Mouse (Mus musculus): ENCODE measurements around the gene Serpina16. TPM values are rescaled to one million over a fixed set of nuclear protein-coding genes. Genes with fewer than 3 reads are reported as not detected.
"Not testable (repeated sequence)": the region's sequence is repeated elsewhere in the genome, so short reads cannot be mapped to it uniquely, and the experiment has no call there.

Gene Serpina16
- polyA plus RNA-seq, 1 experiment from 2014 or later = not detected

DNA sequence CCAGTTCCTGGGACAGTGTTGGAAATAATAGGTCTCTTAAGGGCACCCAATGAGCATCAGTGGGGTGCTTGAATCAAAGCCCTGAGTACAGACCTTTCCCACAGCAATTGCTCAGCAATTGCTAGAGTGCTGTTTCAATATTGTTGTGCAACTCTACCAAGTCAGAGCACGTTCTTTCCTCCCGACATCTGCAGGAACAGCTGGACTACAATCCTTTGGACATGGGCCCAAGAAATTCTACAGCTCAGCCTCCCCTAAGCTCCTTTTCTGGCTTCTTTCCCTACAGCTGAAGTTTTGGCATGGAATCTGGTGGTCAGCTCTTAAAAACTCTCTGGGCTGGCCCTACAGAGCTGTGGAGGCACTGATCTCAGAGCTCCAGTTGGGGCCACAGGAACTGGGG is 2.8 kb downstream of the Serpina16 start:
- Histone ChIP-seq H3K9me3 (ENCODE audit: low read depth, low read length) (no peaks in the 10 kb centered on the region), H3K4me2 (no peak overlapping the region), H3K27ac (ENCODE audit: low read depth) (no peak overlapping the region), H3K4me3 (ENCODE audit: low read depth, low read length) (no peak overlapping the region), H3K36me3 (ENCODE audit: insufficient read depth) (no peaks in the 10 kb centered on the region), H3K9ac (no peak overlapping the region), H3K4me1 (ENCODE audit: insufficient read depth) (peaks cover 5% of the 10 kb centered on the region; the same call in 1 of the 2 replicates), H3K27me3 (ENCODE audit: insufficient read depth, low read length) (no peaks in the 10 kb centered on the region)
- TF ChIP-seq CTCF (IDR thresholded peaks at IDR 0.05; ENCODE audit: low read depth) = no peak
- DNase-seq = peak; percentile 83
- 63% methylated on average over 2 of the region's 2 CpGs for WGBS
- ATAC-seq (ENCODE audit: insufficient read depth) = peak; percentile 40; the same call in 1 of the 2 replicates

- Histone ChIP-seq H3K9ac (no peak overlapping the region), H3K27ac (ENCODE audit: low read depth) (peak overlapping the region; percentile 48), H3K4me2 (no peak overlapping the region), H3K27me3 (ENCODE audit: insufficient read depth, low read length) (no peaks in the 10 kb centered on the region), H3K4me3 (ENCODE audit: low read depth, low read length) (no peak overlapping the region), H3K9me3 (ENCODE audit: low read depth, low read length) (no peaks in the 10 kb centered on the region), H3K36me3 (ENCODE audit: insufficient read depth) (no peaks in the 10 kb centered on the region), H3K4me1 (ENCODE audit: insufficient read depth) (peaks cover 5% of the 10 kb centered on the region; the same call in 1 of the 2 replicates)
- TF ChIP-seq CTCF (IDR thresholded peaks at IDR 0.05; ENCODE audit: low read depth) = no peak
- WGBS = 53% methylated on average over 3 of the region's 3 CpGs
- ATAC-seq (ENCODE audit: insufficient read depth) (peak; percentile 66; the same call in 1 of the 2 replicates), DNase-seq (peak; percentile 26)
Observed at GRCm38 (mm10) chr12:103671483-103671882, 4.5 kb downstream of the Serpina16 start.

- Histone ChIP-seq H3K27me3 (ENCODE audit: insufficient read depth, low read length) (no peaks in the 10 kb centered on the region), H3K4me3 (ENCODE audit: low read depth, low read length) (no peak overlapping the region), H3K9me3 (ENCODE audit: low read depth, low read length) (no peaks in the 10 kb centered on the region), H3K4me2 (no peak overlapping the region), H3K4me1 (ENCODE audit: insufficient read depth) (peaks cover 5% of the 10 kb centered on the region; the same call in 1 of the 2 replicates), H3K9ac (no peak overlapping the region), H3K27ac (ENCODE audit: low read depth) (peak overlapping the region; percentile 48; the same call in 1 of the 2 replicates), H3K36me3 (ENCODE audit: insufficient read depth) (no peaks in the 10 kb centered on the region)
- DNase-seq (peak; percentile 58), ATAC-seq (ENCODE audit: insufficient read depth) (peak; percentile 88)
- no peak for TF ChIP-seq CTCF (IDR thresholded peaks at IDR 0.05; ENCODE audit: low read depth)
- WGBS = 34% methylated on average over 2 of the region's 2 CpGs
Observed at GRCm38 (mm10) chr12:103670964-103671363, 5.0 kb downstream of the Serpina16 start.

- Histone ChIP-seq H3K27me3 (ENCODE audit: insufficient read depth, low read length) (no peaks in the 10 kb centered on the region), H3K36me3 (ENCODE audit: insufficient read depth) (no peaks in the 10 kb centered on the region), H3K4me2 (no peak overlapping the region), H3K9ac (no peak overlapping the region), H3K4me1 (ENCODE audit: insufficient read depth) (peaks cover 5% of the 10 kb centered on the region; the same call in 1 of the 2 replicates), H3K27ac (ENCODE audit: low read depth) (peak overlapping the region; percentile 88), H3K9me3 (ENCODE audit: low read depth, low read length) (no peaks in the 10 kb centered on the region), H3K4me3 (ENCODE audit: low read depth, low read length) (no peak overlapping the region)
- ATAC-seq (ENCODE audit: insufficient read depth) (no peak), DNase-seq (no peak)
- 64% methylated on average over 5 of the region's 5 CpGs for WGBS
- TF ChIP-seq CTCF (IDR thresholded peaks at IDR 0.05; ENCODE audit: low read depth) = no peak
Observed at GRCm38 (mm10) chr12:103670344-103670743, 5.6 kb downstream of the Serpina16 start.

DNA sequence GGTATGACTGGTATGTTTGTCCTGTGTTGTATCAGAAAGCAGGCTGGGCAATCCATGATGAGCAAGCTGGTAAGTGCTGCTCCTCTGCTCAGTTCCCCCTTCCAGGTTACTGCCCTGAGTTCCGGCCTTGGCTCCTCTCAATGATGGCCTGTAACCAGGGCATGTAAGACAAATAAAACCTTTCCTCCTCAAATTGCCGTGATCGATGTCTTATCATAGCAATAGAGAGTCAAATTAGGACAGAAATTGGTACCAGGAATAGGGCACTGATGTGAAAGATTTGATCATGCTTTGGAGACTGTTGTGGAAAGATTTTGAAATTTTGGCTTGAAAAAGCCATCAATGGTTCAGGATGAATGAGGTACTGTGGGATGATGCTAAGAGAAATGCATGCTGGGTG is 10.7 kb downstream of the Serpina16 start:
- H3K4me2 ChIP-seq = no peak overlapping the region
- H3K36me3 ChIP-seq (ENCODE audit: insufficient read depth) = no peaks in the 10 kb centered on the region
- no peak overlapping the region for H3K4me3 ChIP-seq (ENCODE audit: low read depth, low read length)
- peaks cover 4% of the 10 kb centered on the region; the same call in 1 of the 2 replicates for H3K4me1 ChIP-seq (ENCODE audit: insufficient read depth)
- H3K27ac ChIP-seq (ENCODE audit: low read depth) = no peak overlapping the region
- H3K9ac ChIP-seq = no peak overlapping the region
- H3K27me3 ChIP-seq (ENCODE audit: insufficient read depth, low read length) = no peaks in the 10 kb centered on the region
- TF ChIP-seq CTCF (IDR thresholded peaks at IDR 0.05; ENCODE audit: low read depth) = no peak
- no peaks in the 10 kb centered on the region for H3K9me3 ChIP-seq (ENCODE audit: low read depth, low read length)
- no peak for DNase-seq
- 73% methylated on average over 3 of the region's 3 CpGs for WGBS
- no peak for ATAC-seq (ENCODE audit: insufficient read depth)

DNA sequence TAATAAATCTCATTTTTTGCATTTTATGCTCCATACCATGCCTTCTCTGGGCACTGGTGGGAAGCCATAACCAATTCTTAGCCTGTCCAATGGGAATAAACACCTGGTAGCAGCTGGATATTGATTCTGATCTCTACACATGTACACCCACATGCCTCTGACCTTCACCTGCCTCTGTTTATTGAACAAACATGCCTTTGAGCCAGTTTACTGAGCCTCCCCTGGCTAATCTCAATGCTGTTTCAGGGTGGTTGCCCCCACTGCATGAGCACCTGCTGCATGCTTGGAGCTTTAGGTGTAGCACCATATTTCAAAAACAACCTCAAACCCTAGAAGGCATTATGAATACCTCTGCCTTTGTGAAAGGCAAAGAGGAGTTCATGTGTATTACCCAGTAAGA is 13.9 kb downstream of the Serpina16 start:
- not testable (repeated sequence) for H3K9me3 ChIP-seq (ENCODE audit: low read depth, low read length); H3K36me3 ChIP-seq (ENCODE audit: insufficient read depth); H3K4me3 ChIP-seq (ENCODE audit: low read depth, low read length); H3K27me3 ChIP-seq (ENCODE audit: insufficient read depth, low read length); H3K4me1 ChIP-seq (ENCODE audit: insufficient read depth); H3K9ac ChIP-seq; DNase-seq; ATAC-seq (ENCODE audit: insufficient read depth); H3K4me2 ChIP-seq; H3K27ac ChIP-seq (ENCODE audit: low read depth)

- TF ChIP-seq CTCF (IDR thresholded peaks at IDR 0.05; ENCODE audit: low read depth) = no peak
- DNase-seq = no peak
- Histone ChIP-seq H3K4me3 (ENCODE audit: low read depth, low read length) (no peak overlapping the region), H3K4me2 (no peak overlapping the region), H3K27ac (ENCODE audit: low read depth) (no peak overlapping the region), H3K4me1 (ENCODE audit: insufficient read depth) (no peaks in the 10 kb centered on the region), H3K9me3 (ENCODE audit: low read depth, low read length) (no peaks in the 10 kb centered on the region), H3K27me3 (ENCODE audit: insufficient read depth, low read length) (no peaks in the 10 kb centered on the region), H3K36me3 (ENCODE audit: insufficient read depth) (no peaks in the 10 kb centered on the region), H3K9ac (no peak overlapping the region)
- WGBS = 80% methylated on average over 5 of the region's 5 CpGs
- no peak for ATAC-seq (ENCODE audit: insufficient read depth)
Observed at GRCm38 (mm10) chr12:103660076-103660475, 15.9 kb downstream of the Serpina16 start.

- H3K27ac ChIP-seq (ENCODE audit: low read depth) = no peak overlapping the region
- ATAC-seq (ENCODE audit: insufficient read depth) = no peak
- H3K36me3 ChIP-seq (ENCODE audit: insufficient read depth) = no peaks in the 10 kb centered on the region
- H3K4me3 ChIP-seq (ENCODE audit: low read depth, low read length) = no peak overlapping the region
- no peaks in the 10 kb centered on the region for H3K27me3 ChIP-seq (ENCODE audit: insufficient read depth, low read length)
- TF ChIP-seq CTCF (IDR thresholded peaks at IDR 0.05; ENCODE audit: low read depth) = no peak
- no peak overlapping the region for H3K4me2 ChIP-seq
- no peak for DNase-seq
- H3K4me1 ChIP-seq (ENCODE audit: insufficient read depth) = no peaks in the 10 kb centered on the region
- no peaks in the 10 kb centered on the region for H3K9me3 ChIP-seq (ENCODE audit: low read depth, low read length)
- WGBS = 75% methylated on average over 2 of the region's 2 CpGs
- H3K9ac ChIP-seq = no peak overlapping the region
Observed at GRCm38 (mm10) chr12:103659171-103659570, 16.8 kb downstream of the Serpina16 start.

Measured in lung, embryonic 14.5 days (tissue).